Mouse (Mus musculus) G1E (cell line): ENCODE data around the gene Ppfia4. TPM values are rescaled to one million over a fixed set of nuclear protein-coding genes. Genes with fewer than 3 reads are reported as not detected.
A peak's percentile ranks its signal among the peaks of the same experiment; 100 is the strongest.

Source experiments
- ATAC-seq: 2 replicates; pipeline ENCODE4 v1.8.0; 2016; ENCODE audit warnings: mild to moderate bottlenecking; ENCODE audit not compliant: insufficient number of reproducible peaks, poor library complexity, low FRiP score, severe bottlenecking; ENCODE audit errors: extremely low read depth
- DNase-seq: peaks from one replicate; pipeline ENCODE4 v3.0.0; 2012; ENCODE audit warnings: low spot score
- H3K27me3 ChIP-seq: 2 replicates; pipeline ENCODE4 v1.6.1; 2012; ENCODE audit warnings: mild to moderate bottlenecking, low read length, inconsistent platforms; ENCODE audit not compliant: insufficient read depth
- H3K36me3 ChIP-seq: replicated peaks from 2 replicates; pipeline ENCODE3; 2012; ENCODE audit warnings: mild to moderate bottlenecking, inconsistent platforms
- H3K4me1 ChIP-seq: 2 replicates; pipeline ENCODE4 v1.6.1; 2012; ENCODE audit warnings: low read depth, low read length, inconsistent platforms, mixed read lengths; ENCODE audit not compliant: insufficient read depth
- H3K4me3 ChIP-seq: 2 replicates; pipeline ENCODE4 v1.5.1; 2012; ENCODE audit warnings: low read depth, mild to moderate bottlenecking, inconsistent platforms, low read length, moderate library complexity, mixed read lengths
- H3K9me3 ChIP-seq: replicated peaks from 2 replicates; pipeline ENCODE4 v1.6.1; 2012; ENCODE audit warnings: inconsistent platforms
- CTCF ChIP-seq: IDR thresholded peaks from 2 replicates; pipeline ENCODE4 v1.5.1; 2012; ENCODE audit warnings: low read depth, low read length, inconsistent platforms, mixed read lengths
- GATA1 ChIP-seq: IDR thresholded peaks from 2 replicates; pipeline ENCODE4 v1.6.1; 2012; ENCODE audit warnings: borderline replicate concordance, low read length, inconsistent platforms, mixed read lengths
- GATA2 ChIP-seq: IDR thresholded peaks from 2 replicates; pipeline ENCODE4 v1.6.1; 2012; ENCODE audit warnings: low read depth, low read length, inconsistent platforms, borderline replicate concordance
- POLR2AphosphoS5 ChIP-seq: IDR thresholded peaks from 2 replicates; pipeline ENCODE4 v1.6.1; 2012; ENCODE audit warnings: low read depth, low read length, inconsistent platforms; ENCODE audit not compliant: insufficient replicate concordance
- TAL1 ChIP-seq: conservative IDR thresholded peaks from 2 replicates; pipeline ENCODE4 v1.6.1; 2012; ENCODE audit warnings: low read depth, low read length, inconsistent platforms, mixed read lengths
- polyA plus RNA-seq: library from polyadenylated mRNA; stranded (reverse); fragments of >175 nt; gene quantifications from 2 replicates; pipeline ENCODE4 v1.2.3, GENCODE M21; 2012
- total RNA-seq, 2 experiments: library from RNA; stranded (forward) in 1 of 2; stranded (reverse) in 1 of 2; fragments of 200-1000 nt in 1 of 2; fragments of >200 nt in 1 of 2; fragmentation: Nextera tagmentation in 1 of 2; gene quantifications; 2 replicates each; pipeline ENCODE4 v1.2.3; 2014 to 2017

Ppfia4 gene
- total and polyA plus RNA-seq, 3 experiments = 0.05 to 0.13 TPM; not detected in 1

- Histone ChIP-seq H3K4me1 (peaks cover 11% of the 10 kb centered on the region), H3K9me3 (no peaks in the 10 kb centered on the region), H3K27me3 (peaks cover 39% of the 10 kb centered on the region), H3K36me3 (no peaks in the 10 kb centered on the region), H3K4me3 (no peak overlapping the region)
- no peak for ATAC-seq
- no peak for TF ChIP-seq GATA2
- no peak for TF ChIP-seq GATA1
- TF ChIP-seq POLR2AphosphoS5 = no peak
- no peak for TF ChIP-seq CTCF
- TF ChIP-seq TAL1 = no peak
- no peak for DNase-seq
Measured at GRCm38 (mm10) chr1:134335211-134335923, 2.6 kb upstream of the Ppfia4 start.

DNA sequence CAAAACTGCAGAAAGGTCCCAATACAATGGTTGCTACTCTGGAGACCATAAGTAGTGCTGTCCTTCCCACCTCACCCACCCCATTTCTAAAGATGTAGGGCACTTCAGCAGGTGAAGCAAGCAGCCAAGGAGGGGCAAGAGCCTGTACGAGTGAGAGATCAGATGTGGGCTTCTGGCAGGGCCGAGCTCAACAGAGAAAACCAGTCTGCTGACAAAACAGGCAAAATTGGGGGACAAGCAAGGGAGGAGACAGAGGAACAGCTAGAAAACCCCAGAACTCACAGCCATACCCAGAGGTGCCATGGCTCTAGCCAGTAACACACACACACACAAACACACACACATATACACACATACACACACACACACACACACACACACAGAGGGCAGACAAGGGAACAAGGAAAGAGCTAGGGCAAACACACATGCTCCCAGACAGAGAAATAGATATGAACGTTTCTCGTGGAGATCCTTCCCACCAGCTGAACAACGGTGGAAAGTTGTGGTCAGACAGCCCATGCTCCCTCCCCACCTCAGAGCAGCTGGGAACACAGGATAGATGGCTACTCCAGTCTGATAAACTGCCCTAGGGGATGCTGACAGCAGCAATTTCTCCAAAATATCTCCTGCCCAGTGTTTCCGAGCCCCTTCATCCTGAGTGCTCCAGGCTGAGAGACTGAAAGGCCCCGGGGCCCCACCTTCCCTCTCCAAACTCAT is 1.5 kb upstream of the Ppfia4 start:
- no peaks in the 10 kb centered on the region for H3K36me3 ChIP-seq
- no peak for DNase-seq
- peaks cover 11% of the 10 kb centered on the region for H3K4me1 ChIP-seq
- H3K4me3 ChIP-seq = no peak overlapping the region
- no peak for ATAC-seq
- no peaks in the 10 kb centered on the region for H3K9me3 ChIP-seq
- TF ChIP-seq TAL1 = no peak
- no peak for TF ChIP-seq GATA2
- TF ChIP-seq POLR2AphosphoS5 = no peak
- no peak for TF ChIP-seq CTCF
- no peak for TF ChIP-seq GATA1
- peaks cover 46% of the 10 kb centered on the region for H3K27me3 ChIP-seq

DNA sequence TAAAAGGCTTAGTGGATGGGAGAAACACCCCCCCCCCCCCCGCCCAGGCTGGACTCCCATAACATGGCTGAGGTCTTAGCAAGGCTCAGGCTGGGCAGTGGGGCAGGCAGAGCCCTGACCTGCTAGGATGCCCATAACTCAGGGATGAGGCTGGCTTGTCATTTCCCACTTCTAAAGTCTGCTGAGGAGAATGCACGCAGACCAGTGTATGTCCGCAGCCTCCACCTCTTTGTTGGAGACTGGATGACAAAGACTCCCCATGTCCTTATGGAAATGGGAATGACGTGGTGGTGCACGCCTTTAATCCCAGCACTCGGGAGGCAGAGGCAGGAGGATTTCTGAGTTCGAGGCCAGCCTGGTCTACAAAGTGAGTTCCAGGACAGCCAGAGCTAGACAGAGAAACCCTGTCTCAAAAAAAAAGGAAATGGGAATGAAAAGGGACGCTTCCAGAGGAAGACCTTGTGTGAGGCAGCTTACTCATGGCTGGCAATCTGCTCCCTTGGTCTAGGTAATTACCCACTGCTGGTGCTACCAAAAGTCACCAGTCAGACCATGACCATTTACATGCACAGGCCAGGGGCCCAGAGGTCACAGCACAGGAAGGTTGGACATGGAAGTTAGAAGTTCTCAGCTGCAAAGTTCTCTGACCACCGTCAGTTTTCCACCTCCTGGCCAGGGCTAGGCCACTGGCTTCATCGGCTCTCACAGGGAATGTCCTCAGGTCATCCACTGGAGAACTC is 813 bp upstream of the Ppfia4 start:
- Histone ChIP-seq H3K27me3 (peaks cover 53% of the 10 kb centered on the region), H3K4me3 (no peak overlapping the region), H3K9me3 (no peaks in the 10 kb centered on the region), H3K4me1 (peaks cover 11% of the 10 kb centered on the region), H3K36me3 (no peaks in the 10 kb centered on the region)
- ATAC-seq (no peak), DNase-seq (no peak)
- no peak for TF ChIP-seq POLR2AphosphoS5
- no peak for TF ChIP-seq GATA1
- no peak for TF ChIP-seq CTCF
- no peak for TF ChIP-seq TAL1
- no peak for TF ChIP-seq GATA2

- Histone ChIP-seq H3K27me3 (peaks cover 54% of the 10 kb centered on the region), H3K36me3 (no peaks in the 10 kb centered on the region), H3K4me3 (no peak overlapping the region), H3K9me3 (no peaks in the 10 kb centered on the region), H3K4me1 (peaks cover 11% of the 10 kb centered on the region)
- no peak for ATAC-seq
- TF ChIP-seq GATA1 (no peak), GATA2 (no peak), POLR2AphosphoS5 (no peak), CTCF (peak; percentile 95), TAL1 (no peak)
- DNase-seq = peak; percentile 82
Measured at GRCm38 (mm10) chr1:134331879-134332635, 671 bp downstream of the Ppfia4 start.

- DNase-seq (no peak), ATAC-seq (no peak)
- Histone ChIP-seq H3K27me3 (peaks cover 51% of the 10 kb centered on the region), H3K9me3 (no peaks in the 10 kb centered on the region), H3K4me1 (peaks cover 4% of the 10 kb centered on the region; the same call in 1 of the 2 replicates), H3K36me3 (no peaks in the 10 kb centered on the region), H3K4me3 (no peak overlapping the region)
- TF ChIP-seq GATA2 (no peak), TAL1 (no peak), POLR2AphosphoS5 (no peak), CTCF (no peak), GATA1 (no peak)
Measured at GRCm38 (mm10) chr1:134326841-134327346, 5.8 kb downstream of the Ppfia4 start.

DNA sequence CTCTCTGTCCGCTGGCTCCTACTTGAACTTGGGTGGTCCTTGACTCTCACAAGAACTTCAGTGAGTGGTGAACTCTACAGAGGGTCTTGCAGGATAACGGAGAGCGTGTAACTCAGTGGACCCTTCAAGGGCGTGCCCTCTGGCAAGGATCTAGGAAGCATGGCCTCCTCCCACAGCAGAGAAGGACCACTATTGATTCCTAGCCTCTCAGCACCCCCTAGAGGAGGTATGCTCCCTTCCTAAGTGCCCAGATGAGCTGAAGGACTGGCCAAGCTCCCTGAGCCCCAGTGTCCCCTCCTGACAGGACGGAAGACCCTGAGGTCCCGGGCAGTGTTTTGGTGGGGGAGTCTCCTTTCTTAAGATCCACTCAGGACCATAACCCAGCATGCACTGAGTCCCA is 10.1 kb downstream of the Ppfia4 start:
- no peaks in the 10 kb centered on the region for H3K36me3 ChIP-seq

More for the DNA sequence above, 10.1 kb downstream of the Ppfia4 start:
- no peak for TF ChIP-seq GATA1
- no peak for TF ChIP-seq GATA2
- no peak for TF ChIP-seq CTCF
- TF ChIP-seq TAL1 = no peak
- no peak for TF ChIP-seq POLR2AphosphoS5
- Histone ChIP-seq H3K4me1 (peaks cover 4% of the 10 kb centered on the region; the same call in 1 of the 2 replicates), H3K27me3 (peaks cover 50% of the 10 kb centered on the region), H3K4me3 (no peak overlapping the region), H3K9me3 (no peaks in the 10 kb centered on the region)
- DNase-seq (no peak), ATAC-seq (no peak)
